Mouse (Mus musculus) liver, postnatal 0 days (tissue): Measurements from ENCODE around the gene Plekhg1. TPM values are rescaled to one million over a fixed set of nuclear protein-coding genes. Genes with fewer than 3 reads are reported as not detected.

Experiments used
- ATAC-seq: fragments of 200-750 bp; cut with Nextera tagmentation; 2 replicates; pipeline ENCODE4 v1.8.0; 2017; ENCODE audit warnings: mild to moderate bottlenecking, moderate library complexity
- DNase-seq: peaks from one replicate; pipeline ENCODE4 v3.0.0-alpha.2; 2016
- H3K27ac ChIP-seq: fragments of 300-500 bp; sonication (generic); 2 replicates; pipeline ENCODE4 v1.5.1; 2014; ENCODE audit warnings: antibody characterized with exemption, moderate library complexity, mild to moderate bottlenecking, low read depth
- H3K27me3 ChIP-seq: fragments of 300-500 bp; sonication (generic); 2 replicates; pipeline ENCODE4 v1.6.1; 2014; ENCODE audit warnings: low read length, control low read depth, mixed read lengths; ENCODE audit not compliant: insufficient read depth
- H3K36me3 ChIP-seq: fragments of 300-500 bp; sonication (generic); replicated peaks from 2 replicates; pipeline ENCODE4 v1.6.1; 2014; ENCODE audit warnings: mild to moderate bottlenecking, control low read depth, low read length, moderate library complexity, mixed read lengths; ENCODE audit not compliant: insufficient read depth
- H3K4me1 ChIP-seq: fragments of 300-500 bp; sonication (generic); 2 replicates; pipeline ENCODE4 v1.6.1; 2014; ENCODE audit warnings: antibody characterized with exemption, mild to moderate bottlenecking, control low read depth; ENCODE audit not compliant: insufficient read depth
- H3K4me2 ChIP-seq: fragments of 300-500 bp; sonication (generic); 2 replicates; pipeline ENCODE4 v1.6.1; 2014; ENCODE audit warnings: low read depth, mild to moderate bottlenecking, low read length, moderate library complexity, mixed read lengths
- H3K4me3 ChIP-seq: fragments of 300-500 bp; sonication (generic); 2 replicates; pipeline ENCODE4 v1.5.1; 2014; ENCODE audit warnings: low read depth, low read length
- H3K9ac ChIP-seq: fragments of 300-500 bp; sonication (generic); replicated peaks from 2 replicates; pipeline ENCODE4 v1.6.1; 2014; ENCODE audit warnings: mild to moderate bottlenecking, moderate library complexity
- H3K9me3 ChIP-seq: fragments of 300-500 bp; sonication (generic); 2 replicates; pipeline ENCODE4 v1.6.1; 2016; ENCODE audit warnings: mild to moderate bottlenecking, control low read depth, low read length, mixed read lengths
- CTCF ChIP-seq: sonication (generic); IDR thresholded peaks from 2 replicates; pipeline ENCODE4 v1.5.1; 2016; ENCODE audit warnings: antibody characterized with exemption, low read depth
- EP300 ChIP-seq: IDR thresholded peaks from 2 replicates; pipeline ENCODE4 v1.6.1; 2016; ENCODE audit warnings: antibody characterized with exemption, low read depth, mild to moderate bottlenecking
- WGBS: fragments of 180-500 bp; shearing (Covaris S2); extraction: QIAGEN DNeasy Blood & Tissue Kit; methylation state at CpG from one replicate; pipeline ENCODE4 v1.1.7; 2014; ENCODE audit not compliant: insufficient replicate concordance; 5-methylcytosine and 5-hydroxymethylcytosine counted together
- polyA plus RNA-seq: library from polyadenylated mRNA; unstranded; fragments of >200 nt; fragmentation: Nextera tagmentation; extraction: Ambion mirVana; gene quantifications from 2 replicates; pipeline ENCODE4 v1.2.1, GENCODE M21; 2015

Plekhg1 gene
- polyA plus RNA-seq, 1 experiment from 2014 or later, result 1.7 TPM

DNA sequence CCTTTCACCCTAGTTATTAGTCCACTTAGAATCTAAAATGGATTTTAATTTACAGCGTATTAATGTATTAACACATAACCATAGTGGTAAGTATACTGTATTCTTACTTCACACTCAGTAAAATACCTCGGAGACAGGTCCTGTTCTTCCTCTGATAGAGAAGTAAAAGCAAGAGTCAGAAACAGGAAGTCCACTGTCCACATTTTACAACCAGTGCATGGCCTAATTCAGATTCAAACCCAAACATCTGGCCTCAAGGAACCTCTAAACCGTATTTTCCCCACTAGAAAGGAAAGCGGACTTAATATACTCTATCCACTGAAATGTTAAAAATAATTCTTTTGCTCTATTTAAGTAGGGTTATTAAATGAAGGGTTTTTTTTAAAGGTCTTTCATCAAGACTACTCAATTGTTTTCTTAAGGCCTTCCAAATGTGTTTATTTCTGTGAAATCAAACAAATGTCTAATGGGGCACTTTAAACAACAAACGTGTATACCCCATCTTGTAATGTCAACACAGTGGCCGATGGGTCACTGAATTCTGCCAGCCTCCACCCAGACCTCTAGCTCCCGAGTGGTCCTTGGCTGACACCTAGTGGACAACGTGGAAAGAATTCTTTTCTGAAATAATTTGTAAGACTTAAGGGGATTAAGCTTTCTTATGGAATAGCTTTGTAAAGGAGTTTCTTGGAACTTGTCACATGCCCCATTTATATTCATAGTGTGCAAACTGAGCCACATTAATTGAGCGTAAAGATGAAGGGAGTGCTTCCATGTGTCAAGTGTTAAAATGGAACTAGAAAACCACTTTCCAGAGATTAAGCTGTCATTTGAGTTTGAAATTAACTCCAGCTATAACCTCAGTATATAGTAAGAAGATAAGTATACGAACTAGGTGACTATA is 203.6 kb downstream of the Plekhg1 start:
- H3K9ac ChIP-seq, result no peak overlapping the region
- no peak overlapping the region for H3K4me2 ChIP-seq
- no peaks in the 10 kb centered on the region for H3K9me3 ChIP-seq
- ATAC-seq, result 0 out of 2 replicates have a peak, but pooled peaks have one; percentile 31
- DNase-seq, result peak; percentile 67
- WGBS, result 21% methylated on average over 10 of the region's 10 CpGs
- no peaks in the 10 kb centered on the region for H3K27me3 ChIP-seq
- no peak overlapping the region for H3K4me3 ChIP-seq
- no peaks in the 10 kb centered on the region for H3K4me1 ChIP-seq
- peak; percentile 92 for TF ChIP-seq CTCF
- TF ChIP-seq EP300, result no peak
- H3K27ac ChIP-seq, result no peak overlapping the region
- 0 out of 2 replicates have a peak, but pooled peaks cover 2% of the 10 kb centered on the region for H3K36me3 ChIP-seq

DNA sequence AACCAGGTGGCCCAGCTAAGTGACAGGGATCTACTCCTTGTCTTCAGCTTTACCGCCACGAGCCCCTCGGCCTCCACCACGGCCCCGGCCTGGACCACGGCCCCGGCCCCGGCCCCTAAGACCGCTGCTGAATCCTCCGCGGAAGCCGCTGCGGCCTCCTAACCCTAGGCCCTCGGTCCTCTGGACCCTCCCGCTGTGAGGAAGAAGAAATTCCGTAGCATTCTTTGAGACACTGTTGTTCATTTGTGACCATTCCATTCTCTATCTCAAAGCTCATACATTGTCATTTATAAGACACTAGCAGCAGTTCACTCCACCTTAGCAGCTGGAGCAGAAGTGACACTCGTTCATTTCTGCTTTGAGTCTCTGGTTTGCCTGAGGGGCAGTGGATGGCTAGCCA is 206.7 kb downstream of the Plekhg1 start:
- H3K36me3 ChIP-seq, result 0 out of 2 replicates have a peak, but pooled peaks cover 2% of the 10 kb centered on the region
- H3K4me2 ChIP-seq, result no peak overlapping the region
- no peaks in the 10 kb centered on the region for H3K4me1 ChIP-seq
- H3K27me3 ChIP-seq, result no peaks in the 10 kb centered on the region
- TF ChIP-seq EP300 (no peak), CTCF (no peak)
- DNase-seq (no peak), ATAC-seq (no peak)
- 84% methylated on average over 17 of the region's 17 CpGs for WGBS
- no peak overlapping the region for H3K4me3 ChIP-seq
- no peak overlapping the region for H3K9ac ChIP-seq
- no peaks in the 10 kb centered on the region for H3K9me3 ChIP-seq
- H3K27ac ChIP-seq, result no peak overlapping the region

DNA sequence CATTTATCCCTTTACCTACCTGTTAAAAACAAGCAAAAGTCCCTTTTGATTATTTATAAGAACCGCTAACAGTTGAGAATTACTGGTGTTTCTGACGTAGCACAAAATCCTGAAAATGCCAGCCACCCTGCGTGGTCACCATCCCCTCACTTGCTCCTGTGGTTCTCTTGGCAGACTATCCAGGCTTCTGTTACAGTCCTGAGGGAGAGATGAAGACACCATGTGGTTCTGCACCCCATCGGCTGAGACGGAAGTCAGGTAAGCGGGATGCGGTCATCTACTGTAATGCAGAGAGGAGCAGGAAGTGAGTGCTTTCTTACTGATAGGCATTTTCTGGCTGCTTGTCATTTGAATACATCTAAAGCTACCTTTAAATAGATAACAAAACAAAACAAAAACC is 207.2 kb downstream of the Plekhg1 start:
- DNase-seq (no peak), ATAC-seq (no peak)
- H3K36me3 ChIP-seq, result 0 out of 2 replicates have a peak, but pooled peaks cover 2% of the 10 kb centered on the region
- H3K27ac ChIP-seq, result no peak overlapping the region
- H3K9me3 ChIP-seq, result no peaks in the 10 kb centered on the region
- no peak overlapping the region for H3K4me2 ChIP-seq
- 87% methylated on average over 7 of the region's 7 CpGs for WGBS
- H3K4me3 ChIP-seq, result no peak overlapping the region
- no peaks in the 10 kb centered on the region for H3K27me3 ChIP-seq
- H3K4me1 ChIP-seq, result no peaks in the 10 kb centered on the region
- H3K9ac ChIP-seq, result no peak overlapping the region
- TF ChIP-seq EP300, result no peak

DNA sequence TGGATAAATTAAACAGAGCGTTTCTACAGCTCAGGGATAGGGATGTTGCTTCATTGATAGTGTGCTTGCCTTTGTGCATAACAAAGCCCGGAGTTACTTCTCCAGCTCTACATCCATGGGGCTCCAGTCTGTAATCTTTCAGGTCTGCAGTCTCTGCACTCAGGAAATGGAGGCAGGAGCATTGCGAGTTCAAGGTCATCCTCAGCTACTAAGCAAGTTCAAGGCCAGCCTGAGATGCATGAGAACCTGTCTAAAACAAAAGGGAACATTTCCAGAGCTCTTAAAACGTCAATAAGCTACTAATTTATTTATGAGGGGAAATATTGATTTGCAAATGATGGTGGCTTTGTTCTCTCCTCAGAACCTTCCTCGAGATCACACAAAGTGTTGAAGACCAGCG is 209.1 kb downstream of the Plekhg1 start:
- Histone ChIP-seq H3K4me3 (no peak overlapping the region), H3K36me3 (no peaks in the 10 kb centered on the region), H3K27me3 (no peaks in the 10 kb centered on the region), H3K9me3 (no peaks in the 10 kb centered on the region), H3K9ac (no peak overlapping the region), H3K4me2 (no peak overlapping the region), H3K27ac (no peak overlapping the region), H3K4me1 (no peaks in the 10 kb centered on the region)
- TF ChIP-seq CTCF, result no peak
- no peak for TF ChIP-seq EP300
- ATAC-seq (no peak), DNase-seq (no peak)
- WGBS, result 76% methylated on average over 6 of the region's 6 CpGs

DNA sequence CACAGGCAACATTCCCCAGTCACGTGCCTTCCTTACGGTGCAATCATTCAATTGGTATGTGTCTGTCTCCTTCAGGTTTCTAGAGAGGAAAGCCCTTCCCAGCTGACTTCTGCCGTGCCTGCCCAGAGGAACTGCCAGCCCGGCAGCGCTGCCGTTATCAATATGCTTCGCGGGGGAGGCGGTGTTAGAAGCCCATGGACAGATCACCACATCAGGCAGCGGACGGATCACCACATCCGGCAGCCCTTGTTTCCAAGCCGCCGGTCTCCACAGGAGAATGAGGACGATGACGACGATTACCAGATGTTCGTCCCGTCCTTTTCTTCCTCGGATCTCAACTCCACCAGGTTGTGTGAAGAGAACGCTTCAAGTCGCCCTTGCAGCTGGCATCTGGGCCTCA is 216.3 kb downstream of the Plekhg1 start:
- Histone ChIP-seq H3K9me3 (no peaks in the 10 kb centered on the region), H3K27me3 (no peaks in the 10 kb centered on the region), H3K4me2 (no peak overlapping the region), H3K36me3 (0 out of 2 replicates have a peak, but pooled peaks cover 4% of the 10 kb centered on the region), H3K9ac (no peak overlapping the region), H3K4me1 (no peaks in the 10 kb centered on the region), H3K27ac (no peak overlapping the region), H3K4me3 (no peak overlapping the region)
- no peak for ATAC-seq
- TF ChIP-seq CTCF (no peak), EP300 (no peak)
- no peak for DNase-seq
- 91% methylated on average over 22 of the region's 22 CpGs for WGBS

DNA sequence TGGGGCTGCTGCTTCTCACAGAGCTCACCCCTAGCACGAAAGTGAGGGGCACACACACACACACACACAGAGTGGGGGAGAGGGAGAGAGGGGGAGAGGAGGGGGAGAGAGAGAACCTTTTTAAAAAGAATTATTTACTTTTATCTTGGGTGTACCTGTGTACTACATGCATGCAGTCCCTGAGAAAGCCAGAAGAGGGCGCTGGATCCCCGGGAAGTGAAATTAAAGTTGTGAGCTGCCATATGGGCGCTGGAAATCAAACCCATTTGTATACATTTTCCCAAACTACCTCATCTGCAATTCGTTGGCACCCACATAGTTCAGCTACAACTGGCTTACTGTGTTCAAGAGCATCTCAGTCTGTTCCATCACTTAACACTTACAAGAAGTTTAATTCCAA is 218.4 kb downstream of the Plekhg1 start:
- TF ChIP-seq CTCF (peak; percentile 52), EP300 (no peak)
- H3K4me3 ChIP-seq, result no peak overlapping the region
- H3K27me3 ChIP-seq, result no peaks in the 10 kb centered on the region
- no peak overlapping the region for H3K27ac ChIP-seq
- H3K4me2 ChIP-seq, result no peak overlapping the region
- no peaks in the 10 kb centered on the region for H3K4me1 ChIP-seq
- WGBS, result 64% methylated on average over 5 of the region's 5 CpGs
- ATAC-seq, result no peak
- no peak for DNase-seq
- H3K9ac ChIP-seq, result no peak overlapping the region
- H3K9me3 ChIP-seq, result no peaks in the 10 kb centered on the region
- H3K36me3 ChIP-seq, result 0 out of 2 replicates have a peak, but pooled peaks cover 4% of the 10 kb centered on the region
